Mouse (Mus musculus): Measurements from ENCODE around the gene Ttc24. TPM values are rescaled to one million over a fixed set of nuclear protein-coding genes. Genes with fewer than 3 reads are reported as not detected.

Gene Ttc24
- total and polyA plus RNA-seq, 3 experiments: not detected

GRCm38 (mm10) chr3:88100251-88100650 lies 22.1 kb upstream of the Ttc24 start:
- TF ChIP-seq E2F4 (IDR thresholded peaks at IDR 0.05; ENCODE audit: insufficient replicate concordance, low read depth, low read length) (no peak), NELFE (IDR thresholded peaks at IDR 0.05; ENCODE audit: low read depth, low read length) (no peak), ZKSCAN1 (IDR thresholded peaks at IDR 0.05; ENCODE audit: borderline replicate concordance, low read depth, low read length) (no peak), MAZ (IDR thresholded peaks at IDR 0.05; ENCODE audit: low read depth, low read length) (no peak), TCF12 (IDR thresholded peaks at IDR 0.05; ENCODE audit: low read depth, low read length) (no peak), NRF1 (IDR thresholded peaks at IDR 0.05; ENCODE audit: low read depth, low read length) (no peak), BHLHE40 (IDR thresholded peaks at IDR 0.05; ENCODE audit: low read depth, low read length) (no peak), CTCF (conservative IDR thresholded peaks at IDR 0.05 in 1 of 2, IDR thresholded peaks at IDR 0.05 in 1 of 2; ENCODE audit: low read depth in 2 of 2, low read length in 2 of 2) (no peak)

GRCm38 (mm10) chr3:88097666-88098065 lies 19.6 kb upstream of the Ttc24 start:
- in situ Hi-C loops (cut with MboI; ENCODE audit: low pct_ligation_motif_present, low pct_unique_long_range_greater_than_20kb, low sequenced_read_pairs): no loop called here
- TF ChIP-seq NRF1 (IDR thresholded peaks at IDR 0.05; ENCODE audit: low read depth, low read length) (no peak), CHD2 (IDR thresholded peaks at IDR 0.05; ENCODE audit: low read length) (no peak), PAX5 (IDR thresholded peaks at IDR 0.05; ENCODE audit: low read length) (no peak), EP300 (IDR thresholded peaks at IDR 0.05; ENCODE audit: low read length) (no peak), HCFC1 (IDR thresholded peaks at IDR 0.05; ENCODE audit: low read depth, low read length) (no peak), RAD21 (IDR thresholded peaks at IDR 0.05; ENCODE audit: low read depth, low read length) (no peak), JUN (IDR thresholded peaks at IDR 0.05; ENCODE audit: insufficient read depth, low read depth, low read length) (no peak), UBTF (IDR thresholded peaks at IDR 0.05; ENCODE audit: low read depth, low read length) (no peak), USF2 (conservative IDR thresholded peaks at IDR 0.05; ENCODE audit: low read depth, low read length) (no peak), ETS1 (conservative IDR thresholded peaks at IDR 0.05; ENCODE audit: low read depth, low read length) (no peak), RCOR1 (conservative IDR thresholded peaks at IDR 0.05; ENCODE audit: low read depth, low read length) (no peak), POLR2A (IDR thresholded peaks at IDR 0.05; ENCODE audit: low read depth, low read length) (no peak), MAX (IDR thresholded peaks at IDR 0.05; ENCODE audit: low read length) (no peak), NELFE (IDR thresholded peaks at IDR 0.05; ENCODE audit: low read depth, low read length) (no peak), ZMIZ1 (IDR thresholded peaks at IDR 0.05; ENCODE audit: low read depth, low read length) (no peak), ZNF384 (IDR thresholded peaks at IDR 0.05; ENCODE audit: low read depth, low read length) (no peak)
- dilution Hi-C loops (cut with MboI; ENCODE audit: extremely low pct_ligation_motif_present, extremely low pct_unique_long_range_greater_than_20kb, low sequenced_read_pairs): no loop called here
- DNase-seq (ENCODE audit: extremely low read depth): no peak
- peaks cover 0 to 13% of the 10 kb centered on the region in 2 experiments; a peak in 1 of 4 replicates for H3K4me1 ChIP-seq (ENCODE audit: control insufficient read depth in 1 of 2, insufficient read depth in 2 of 2)
- H3K9me3 ChIP-seq (replicated peaks; ENCODE audit: low read length): no peaks in the 10 kb centered on the region
- no peaks in the 10 kb centered on the region for H3K79me2 ChIP-seq (replicated peaks; ENCODE audit: control insufficient read depth, extremely low read depth, insufficient read depth, poor library complexity, severe bottlenecking)
- no peaks in the 10 kb centered on the region for H3K27me3 ChIP-seq (replicated peaks)
- H3K4me2 ChIP-seq (ENCODE audit: insufficient read depth, low read depth, poor library complexity, severe bottlenecking): no peak overlapping the region
- no peak overlapping the region for H3K4me3 ChIP-seq (replicated peaks in 1 of 3; ENCODE audit: low read depth in 2 of 3, low read length in 2 of 3, poor library complexity in 1 of 3)
- H3K9ac ChIP-seq (ENCODE audit: insufficient read depth, low read depth): no peak overlapping the region
- peaks cover 57 to 91% of the 10 kb centered on the region in 2 experiments for H3K36me3 ChIP-seq (replicated peaks in 1 of 2; ENCODE audit: control insufficient read depth in 1 of 2, insufficient read depth in 1 of 2, low read length in 1 of 2)
- H3K27ac ChIP-seq (ENCODE audit: insufficient read depth, low read depth): no peak overlapping the region

More at GRCm38 (mm10) chr3:88100251-88100650, 22.1 kb upstream of the Ttc24 start:
- H3K4me1 ChIP-seq (ENCODE audit: control insufficient read depth in 1 of 2, insufficient read depth in 2 of 2): peaks cover 0 to 13% of the 10 kb centered on the region in 2 experiments; a peak in 1 of 4 replicates
- in situ Hi-C loops (cut with MboI; ENCODE audit: low pct_ligation_motif_present, low pct_unique_long_range_greater_than_20kb, low sequenced_read_pairs) (no loop called here), dilution Hi-C loops (cut with MboI; ENCODE audit: extremely low pct_ligation_motif_present, extremely low pct_unique_long_range_greater_than_20kb, low sequenced_read_pairs) (no loop called here)
- no peaks in the 10 kb centered on the region for H3K79me2 ChIP-seq (replicated peaks; ENCODE audit: control insufficient read depth, extremely low read depth, insufficient read depth, poor library complexity, severe bottlenecking)
- DNase-seq (ENCODE audit: extremely low read depth): no peak
- H3K27ac ChIP-seq (ENCODE audit: insufficient read depth, low read depth): no peak overlapping the region
- H3K4me2 ChIP-seq (ENCODE audit: insufficient read depth, low read depth, poor library complexity, severe bottlenecking): no peak overlapping the region
- H3K27me3 ChIP-seq (replicated peaks): no peaks in the 10 kb centered on the region
- H3K36me3 ChIP-seq (replicated peaks in 1 of 2; ENCODE audit: control insufficient read depth in 1 of 2, insufficient read depth in 1 of 2, low read length in 1 of 2): peaks cover 62 to 92% of the 10 kb centered on the region in 2 experiments
- H3K9ac ChIP-seq (ENCODE audit: insufficient read depth, low read depth): no peak overlapping the region
- H3K9me3 ChIP-seq (replicated peaks; ENCODE audit: low read length): no peaks in the 10 kb centered on the region
- no peak overlapping the region for H3K4me3 ChIP-seq (replicated peaks in 1 of 3; ENCODE audit: low read depth in 2 of 3, low read length in 2 of 3, poor library complexity in 1 of 3)

Measured in CH12.LX (cell line).